Mouse (Mus musculus) midbrain, embryonic 15.5 days (tissue): ENCODE results near the gene Arhgap6. TPM values are rescaled to one million over a fixed set of nuclear protein-coding genes. Genes with fewer than 3 reads are reported as not detected.

Source experiments
- ATAC-seq: fragments of 200-750 bp; cut with Nextera tagmentation; replicated peaks from 2 replicates; pipeline ENCODE4 v1.8.0; 2017; ENCODE audit warnings: moderate TSS enrichment
- H3K27ac ChIP-seq: fragments of 300-500 bp; sonication (generic); 2 replicates; pipeline ENCODE4 v1.5.1; 2015; ENCODE audit warnings: mild to moderate bottlenecking, inconsistent platforms
- H3K27me3 ChIP-seq: fragments of 300-500 bp; sonication (generic); replicated peaks from 2 replicates; pipeline ENCODE4 v1.6.1; 2015; ENCODE audit warnings: inconsistent platforms
- H3K36me3 ChIP-seq: fragments of 300-500 bp; sonication (generic); replicated peaks from 2 replicates; pipeline ENCODE4 v1.6.1; 2015; ENCODE audit warnings: inconsistent platforms
- H3K4me1 ChIP-seq: fragments of 300-500 bp; sonication (generic); 2 replicates; pipeline ENCODE4 v1.6.1; 2015; ENCODE audit warnings: inconsistent platforms
- H3K4me2 ChIP-seq: fragments of 300-500 bp; sonication (generic); 2 replicates; pipeline ENCODE4 v1.6.1; 2015; ENCODE audit warnings: inconsistent platforms, mild to moderate bottlenecking, moderate library complexity
- H3K4me3 ChIP-seq: fragments of 300-500 bp; sonication (generic); 2 replicates; pipeline ENCODE4 v1.5.1; 2015; ENCODE audit warnings: mild to moderate bottlenecking, inconsistent platforms
- H3K9ac ChIP-seq: fragments of 300-500 bp; sonication (generic); 2 replicates; pipeline ENCODE4 v1.6.1; 2015; ENCODE audit warnings: mild to moderate bottlenecking, inconsistent platforms
- H3K9me3 ChIP-seq: fragments of 300-500 bp; sonication (generic); 2 replicates; pipeline ENCODE4 v1.6.1; 2016; ENCODE audit warnings: inconsistent platforms
- WGBS: fragments of 180-500 bp; shearing (Covaris S2); methylation state at CpG from one replicate; pipeline ENCODE4 v1.1.7; 2015; ENCODE audit warnings: mixed read lengths; 5-methylcytosine and 5-hydroxymethylcytosine counted together
- polyA plus RNA-seq: library from polyadenylated mRNA; unstranded; fragments of >200 nt; fragmentation: Nextera tagmentation; extraction: Ambion mirVana; gene quantifications from 2 replicates; pipeline ENCODE4 v1.2.1, GENCODE M21; 2015

Arhgap6 gene
- polyA plus RNA-seq, result 0.93 and 0.98 TPM in 2 replicates

GRCm38 (mm10) chrX:168794974-168795858, at the start of gene Arhgap6:
Gene Arhgap6, plus strand, starts transcription at chrX:168795099.
- Histone ChIP-seq H3K36me3 (no peaks in the 10 kb centered on the region), H3K4me2 (peak within 1 kb of the TSS; percentile 91), H3K27me3 (peaks cover 33% of the 10 kb centered on the region), H3K4me1 (0 out of 2 replicates have a peak, but pooled peaks cover 5% of the 10 kb centered on the region), H3K27ac (no peak within 1 kb of the TSS), H3K9me3 (no peaks in the 10 kb centered on the region), H3K4me3 (peak within 1 kb of the TSS; percentile 44), H3K9ac (peak within 1 kb of the TSS; percentile 21; the same call in 1 of the 2 replicates)
- peak; percentile 76 for ATAC-seq
- 23% methylated on average over 44 of the region's 48 CpGs for WGBS

- Histone ChIP-seq H3K9me3 (no peaks in the 10 kb centered on the region), H3K27me3 (no peaks in the 10 kb centered on the region), H3K4me2 (no peak overlapping the region), H3K9ac (no peak overlapping the region), H3K36me3 (no peaks in the 10 kb centered on the region), H3K27ac (no peak overlapping the region), H3K4me3 (no peak overlapping the region), H3K4me1 (no peaks in the 10 kb centered on the region)
- no peak for ATAC-seq
- 57% methylated on average over 2 of the region's 2 CpGs for WGBS
Observed at GRCm38 (mm10) chrX:168747011-168747410, 47.9 kb upstream of the Arhgap6 start.

DNA sequence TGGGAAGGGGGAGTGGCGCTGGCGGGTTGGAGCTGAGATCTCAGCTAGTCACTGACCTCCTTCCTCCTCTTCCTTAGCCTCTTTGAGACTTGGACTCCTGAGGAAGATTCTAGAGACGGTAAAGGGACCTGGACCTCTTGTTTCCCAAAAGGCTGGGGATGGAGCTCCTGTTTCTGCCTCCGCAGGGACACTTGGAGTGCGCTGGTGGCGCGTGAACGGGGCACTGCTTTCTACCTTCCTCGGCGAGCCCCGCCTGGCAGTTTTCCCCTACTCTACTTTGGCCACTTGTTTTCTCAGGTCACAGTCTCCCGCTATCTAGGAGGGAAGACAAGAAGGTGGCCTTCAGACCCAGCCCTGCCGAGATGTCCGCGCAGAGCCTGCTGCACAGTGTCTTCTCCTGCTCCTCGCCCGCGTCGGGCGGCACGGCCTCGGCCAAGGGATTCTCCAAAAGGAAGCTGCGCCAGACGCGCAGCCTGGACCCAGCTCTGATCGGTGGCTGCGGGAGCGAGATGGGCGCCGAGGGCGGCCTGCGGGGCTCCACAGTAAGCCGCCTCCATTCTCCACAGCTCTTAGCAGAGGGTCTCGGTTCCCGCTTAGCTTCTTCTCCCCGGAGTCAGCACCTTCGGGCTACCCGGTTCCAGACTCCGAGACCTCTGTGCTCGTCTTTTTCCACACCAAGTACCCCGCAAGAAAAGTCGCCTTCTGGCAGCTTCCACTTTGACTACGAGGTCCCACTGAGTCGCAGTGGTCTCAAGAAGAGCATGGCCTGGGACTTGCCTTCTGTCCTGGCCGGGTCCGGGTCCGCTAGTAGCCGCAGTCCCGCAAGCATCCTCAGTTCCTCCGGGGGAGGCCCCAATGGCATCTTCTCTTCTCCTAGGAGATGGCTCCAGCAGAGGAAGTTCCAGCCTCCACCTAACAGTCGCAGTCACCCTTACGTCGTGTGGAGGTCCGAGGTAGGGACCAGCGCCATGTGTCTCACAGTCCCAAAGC, 1.3 kb downstream of the Arhgap6 start:
- H3K9me3 ChIP-seq, result no peaks in the 10 kb centered on the region
- peak overlapping the region; percentile 91 for H3K4me2 ChIP-seq
- H3K27me3 ChIP-seq, result peaks cover 38% of the 10 kb centered on the region
- H3K36me3 ChIP-seq, result no peaks in the 10 kb centered on the region
- peak overlapping the region; percentile 44 for H3K4me3 ChIP-seq
- 22% methylated on average over 55 of the region's 55 CpGs for WGBS
- peak; percentile 86 for ATAC-seq
- H3K4me1 ChIP-seq, result 0 out of 2 replicates have a peak, but pooled peaks cover 5% of the 10 kb centered on the region
- peak overlapping the region; percentile 21; the same call in 1 of the 2 replicates for H3K9ac ChIP-seq
- H3K27ac ChIP-seq, result no peak overlapping the region

DNA sequence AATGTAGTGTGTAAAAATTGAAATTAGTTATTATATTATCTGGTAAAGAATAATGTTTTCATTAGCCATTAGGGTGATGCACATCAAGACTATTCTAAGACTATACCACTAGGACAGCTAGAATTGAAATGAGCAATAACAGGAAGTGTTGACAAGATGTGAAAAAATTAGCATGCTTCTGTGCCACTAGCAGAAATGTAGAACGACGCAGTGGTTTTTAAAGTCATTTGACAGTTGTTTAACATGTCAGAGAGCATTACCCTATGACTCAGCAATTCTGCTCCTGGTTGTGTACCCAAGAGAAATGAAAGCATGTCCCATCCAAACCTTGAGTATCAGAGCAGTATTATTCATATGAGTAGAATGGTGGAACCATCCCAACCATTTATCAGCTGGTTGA, 9.8 kb downstream of the Arhgap6 start:
- 90% methylated on average over 2 of the region's 2 CpGs for WGBS
- Histone ChIP-seq H3K27ac (no peak overlapping the region), H3K9me3 (no peaks in the 10 kb centered on the region), H3K27me3 (peaks cover 12% of the 10 kb centered on the region), H3K9ac (no peak overlapping the region), H3K4me3 (no peak overlapping the region), H3K4me1 (no peaks in the 10 kb centered on the region), H3K36me3 (no peaks in the 10 kb centered on the region), H3K4me2 (no peak overlapping the region)
- no peak for ATAC-seq

DNA sequence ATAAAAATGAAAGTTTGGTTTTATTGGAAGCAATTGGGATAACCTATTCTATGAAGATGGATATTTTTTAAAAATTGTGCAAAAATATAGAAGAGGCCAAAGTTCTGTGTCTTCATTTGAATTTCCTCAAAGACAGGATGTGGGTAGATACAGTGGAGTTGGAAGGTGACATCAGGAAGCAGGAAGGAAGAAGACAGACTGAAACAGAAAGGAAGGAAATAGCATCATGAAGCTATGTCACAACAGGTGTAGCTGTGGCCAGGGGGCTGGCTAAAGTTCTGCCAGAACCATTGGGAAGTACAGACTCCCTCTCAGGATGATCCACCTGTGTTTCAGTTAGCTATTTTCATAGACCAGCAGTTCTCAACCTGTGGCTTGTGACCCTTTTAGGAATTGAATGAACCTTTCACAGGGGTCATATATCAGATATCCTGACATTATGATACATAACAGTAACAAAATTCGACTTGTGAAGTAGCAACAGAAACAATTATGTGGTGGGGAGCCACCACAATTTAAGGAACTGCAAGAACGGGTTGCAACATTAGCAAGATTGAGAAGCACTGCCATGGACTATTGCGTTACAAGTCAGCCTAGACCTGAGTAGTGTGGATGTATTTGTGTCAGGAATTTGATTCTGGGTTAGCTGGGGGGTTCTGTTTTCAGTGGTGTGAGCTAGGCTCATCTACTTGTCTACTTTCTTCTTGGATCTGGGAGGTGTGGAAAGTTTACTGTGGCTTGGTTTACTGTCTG, 15.8 kb downstream of the Arhgap6 start:
- 70% methylated on average over 3 of the region's 3 CpGs for WGBS
- Histone ChIP-seq H3K4me3 (no peak overlapping the region), H3K9me3 (no peaks in the 10 kb centered on the region), H3K4me2 (no peak overlapping the region), H3K36me3 (no peaks in the 10 kb centered on the region), H3K27ac (no peak overlapping the region), H3K4me1 (no peaks in the 10 kb centered on the region), H3K27me3 (peaks cover 6% of the 10 kb centered on the region; the same call in 1 of the 2 replicates), H3K9ac (no peak overlapping the region)
- ATAC-seq, result no peak

DNA sequence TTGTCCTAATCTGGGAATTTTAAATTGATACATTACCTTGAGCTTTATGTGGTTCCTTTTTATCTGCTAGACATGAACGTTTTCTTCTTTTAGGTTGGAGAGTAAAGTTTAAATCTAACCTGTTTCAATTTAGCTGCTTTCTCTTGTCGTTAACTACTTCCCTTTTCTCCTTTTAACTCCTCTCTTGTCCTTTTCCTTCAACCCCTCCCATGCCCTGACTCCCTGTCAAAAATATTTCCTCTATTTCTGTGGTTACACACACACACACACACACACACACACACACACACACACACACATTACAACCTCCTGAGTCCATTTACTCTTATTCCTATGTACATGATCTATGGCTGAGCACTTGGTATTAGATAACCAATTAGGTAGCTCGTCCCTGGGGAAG, 24.0 kb downstream of the Arhgap6 start:
- H3K36me3 ChIP-seq, result no peaks in the 10 kb centered on the region
- no peaks in the 10 kb centered on the region for H3K9me3 ChIP-seq
- H3K9ac ChIP-seq, result no peak overlapping the region
- no peak overlapping the region for H3K4me3 ChIP-seq
- WGBS, result 68% methylated on average over 3 of the region's 3 CpGs
- H3K4me2 ChIP-seq, result no peak overlapping the region
- no peak for ATAC-seq
- peaks cover 4% of the 10 kb centered on the region; the same call in 1 of the 2 replicates for H3K27me3 ChIP-seq
- H3K27ac ChIP-seq, result no peak overlapping the region
- H3K4me1 ChIP-seq, result no peaks in the 10 kb centered on the region

GRCm38 (mm10) chrX:168824166-168824565, 29.3 kb downstream of the Arhgap6 start:
- H3K27ac ChIP-seq, result no peak overlapping the region
- no peak overlapping the region for H3K9ac ChIP-seq
- no peak for ATAC-seq
- no peaks in the 10 kb centered on the region for H3K4me1 ChIP-seq
- H3K36me3 ChIP-seq, result no peaks in the 10 kb centered on the region
- WGBS, result 85% methylated on average over 2 of the region's 2 CpGs
- H3K27me3 ChIP-seq, result 0 out of 2 replicates have a peak, but pooled peaks cover 4% of the 10 kb centered on the region
- H3K4me2 ChIP-seq, result no peak overlapping the region
- H3K9me3 ChIP-seq, result no peaks in the 10 kb centered on the region
- no peak overlapping the region for H3K4me3 ChIP-seq

- Histone ChIP-seq H3K9ac (no peak overlapping the region), H3K27me3 (peaks cover 4% of the 10 kb centered on the region), H3K4me2 (no peak overlapping the region), H3K27ac (no peak overlapping the region), H3K9me3 (no peaks in the 10 kb centered on the region), H3K4me1 (no peaks in the 10 kb centered on the region), H3K4me3 (no peak overlapping the region), H3K36me3 (no peaks in the 10 kb centered on the region)
- ATAC-seq, result no peak
- WGBS, result 93% methylated on average over 5 of the region's 5 CpGs
Observed at GRCm38 (mm10) chrX:168832343-168832742, 37.4 kb downstream of the Arhgap6 start.

DNA sequence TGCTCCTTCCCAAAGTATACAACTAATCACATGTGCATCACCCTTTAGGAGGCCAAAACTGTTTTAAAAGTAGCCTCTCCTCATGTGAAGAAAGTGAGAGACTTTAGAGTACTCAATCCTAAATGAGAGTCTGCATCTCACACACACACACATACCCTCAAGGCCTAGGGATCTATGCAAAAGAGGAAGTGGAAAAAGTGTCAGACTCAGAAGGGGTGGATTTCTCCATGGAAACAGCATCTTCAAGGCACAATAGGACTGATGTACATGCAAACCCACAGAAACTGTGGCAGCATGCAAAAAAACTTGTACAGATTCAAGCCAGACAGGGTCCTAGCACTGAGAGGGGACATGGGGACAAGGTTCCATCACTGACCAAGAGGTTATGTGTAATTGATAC, 53.2 kb downstream of the Arhgap6 start:
- Histone ChIP-seq H3K4me1 (no peaks in the 10 kb centered on the region), H3K27me3 (no peaks in the 10 kb centered on the region), H3K4me2 (no peak overlapping the region), H3K9ac (no peak overlapping the region), H3K36me3 (no peaks in the 10 kb centered on the region), H3K4me3 (no peak overlapping the region), H3K27ac (no peak overlapping the region), H3K9me3 (no peaks in the 10 kb centered on the region)
- no peak for ATAC-seq

DNA sequence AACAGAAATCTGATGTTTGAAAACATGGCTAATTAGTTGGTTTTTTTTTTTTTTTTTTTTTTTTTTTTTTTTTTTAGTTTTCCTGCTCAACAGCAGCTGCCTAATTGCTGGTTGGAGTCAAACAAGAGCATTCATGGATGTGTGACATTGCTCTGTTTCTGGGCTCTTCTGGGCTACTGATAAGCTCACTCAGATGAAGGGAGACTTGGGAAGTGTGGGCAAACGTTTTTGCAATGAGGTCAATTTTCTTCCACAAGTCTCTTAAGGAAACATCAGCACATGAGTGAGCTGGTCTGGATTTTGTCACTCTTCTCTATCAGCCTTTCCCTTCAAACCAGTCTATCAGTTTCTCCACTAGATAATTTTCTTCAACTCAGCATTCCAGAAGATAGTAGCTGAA, 79.8 kb downstream of the Arhgap6 start:
- Histone ChIP-seq H3K27me3 (no peaks in the 10 kb centered on the region), H3K4me3 (no peak overlapping the region), H3K4me1 (no peaks in the 10 kb centered on the region), H3K9me3 (no peaks in the 10 kb centered on the region), H3K4me2 (no peak overlapping the region), H3K9ac (no peak overlapping the region), H3K36me3 (no peaks in the 10 kb centered on the region), H3K27ac (no peak overlapping the region)
- no peak for ATAC-seq
- WGBS, result 50% methylated on average over 1 of the region's 1 CpGs

DNA sequence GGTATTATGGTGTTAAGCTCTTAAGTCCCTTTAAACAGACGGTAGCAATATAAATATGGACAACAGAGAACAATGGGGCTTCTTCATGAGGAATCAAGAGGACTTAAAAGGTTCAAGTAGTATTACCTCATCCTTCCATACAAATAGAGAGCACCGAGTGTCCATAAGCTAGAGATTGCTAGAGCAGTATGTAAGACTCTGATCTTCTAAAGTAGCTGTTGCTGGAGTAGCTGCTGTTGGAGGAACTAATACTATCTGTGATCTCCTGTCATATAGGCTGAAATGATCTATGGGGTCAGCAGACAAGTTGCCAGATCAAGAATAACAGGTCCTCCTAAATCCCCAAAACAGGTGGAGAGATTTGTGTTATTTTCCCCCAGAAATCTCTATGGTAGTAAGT, 108.7 kb downstream of the Arhgap6 start:
- H3K4me1 ChIP-seq, result no peaks in the 10 kb centered on the region
- H3K4me2 ChIP-seq, result no peak overlapping the region
- H3K27me3 ChIP-seq, result no peaks in the 10 kb centered on the region; the same call in 1 of the 2 replicates
- H3K36me3 ChIP-seq, result no peaks in the 10 kb centered on the region
- H3K9me3 ChIP-seq, result no peaks in the 10 kb centered on the region
- 69% methylated on average over 2 of the region's 2 CpGs for WGBS
- ATAC-seq, result no peak
- no peak overlapping the region for H3K9ac ChIP-seq
- H3K27ac ChIP-seq, result no peak overlapping the region
- H3K4me3 ChIP-seq, result no peak overlapping the region
